Mouse (Mus musculus) intestine, embryonic 16.5 days (tissue): ENCODE measurements around the gene Ccm2l. TPM values are rescaled to one million over a fixed set of nuclear protein-coding genes. Genes with fewer than 3 reads are reported as not detected.

ENCODE experiments used
- ATAC-seq: fragments of 200-750 bp; cut with Nextera tagmentation; 2 replicates; pipeline ENCODE4 v1.8.0; 2017; ENCODE audit warnings: moderate TSS enrichment, moderate library complexity
- H3K27ac ChIP-seq: fragments of 300-500 bp; sonication (generic); 2 replicates; pipeline ENCODE4 v1.5.1; 2014; ENCODE audit warnings: mild to moderate bottlenecking, low read length
- H3K27me3 ChIP-seq: fragments of 300-500 bp; sonication (generic); replicated peaks from 2 replicates; pipeline ENCODE4 v1.6.1; 2014; ENCODE audit warnings: low read length, control low read depth, mixed read lengths; ENCODE audit not compliant: control insufficient read depth, insufficient read depth
- H3K36me3 ChIP-seq: fragments of 300-500 bp; sonication (generic); 2 replicates; pipeline ENCODE4 v1.6.1; 2014; ENCODE audit warnings: low read length, control low read depth; ENCODE audit not compliant: control insufficient read depth, insufficient read depth
- H3K4me1 ChIP-seq: fragments of 300-500 bp; sonication (generic); 2 replicates; pipeline ENCODE4 v1.6.1; 2014; ENCODE audit warnings: low read length, control low read depth, mixed read lengths; ENCODE audit not compliant: control insufficient read depth, insufficient read depth
- H3K4me2 ChIP-seq: fragments of 300-500 bp; sonication (generic); 2 replicates; pipeline ENCODE4 v1.6.1; 2014; ENCODE audit warnings: low read depth, low read length, control low read depth
- H3K4me3 ChIP-seq: fragments of 300-500 bp; sonication (generic); 2 replicates; pipeline ENCODE4 v1.5.1; 2014; ENCODE audit warnings: mild to moderate bottlenecking, low read length
- H3K9ac ChIP-seq: fragments of 300-500 bp; sonication (generic); 2 replicates; pipeline ENCODE4 v1.6.1; 2014; ENCODE audit warnings: low read depth, low read length
- H3K9me3 ChIP-seq: fragments of 300-500 bp; sonication (generic); 2 replicates; pipeline ENCODE4 v1.6.1; 2016; ENCODE audit warnings: low read length, control low read depth; ENCODE audit not compliant: control insufficient read depth
- WGBS: fragments of 180-500 bp; shearing (Covaris S2); extraction: QIAGEN DNeasy Blood & Tissue Kit; methylation state at CpG from one replicate; pipeline ENCODE4 v1.1.7; 2014; 5-methylcytosine and 5-hydroxymethylcytosine counted together
- polyA plus RNA-seq: library from polyadenylated mRNA; unstranded; fragments of >200 nt; fragmentation: Nextera tagmentation; extraction: Ambion mirVana; gene quantifications from 2 replicates; pipeline ENCODE4 v1.2.1, GENCODE M21; 2015

The Ccm2l gene
- polyA plus RNA-seq = 0.59 and 0.92 TPM in 2 replicates

- no peaks in the 10 kb centered on the region for H3K36me3 ChIP-seq
- H3K9me3 ChIP-seq = no peaks in the 10 kb centered on the region
- no peak within 1 kb of the TSS for H3K27ac ChIP-seq
- peaks cover 26% of the 10 kb centered on the region for H3K27me3 ChIP-seq
- H3K4me2 ChIP-seq = no peak within 1 kb of the TSS
- H3K4me1 ChIP-seq = no peaks in the 10 kb centered on the region
- no peak within 1 kb of the TSS for H3K4me3 ChIP-seq
- WGBS = 41% methylated on average over 12 of the region's 12 CpGs
- H3K9ac ChIP-seq = no peak within 1 kb of the TSS
- ATAC-seq = no peak
These were observed at the start of gene Ccm2l for GRCm38 (mm10) chr2:153065747-153066508. Ccm2l (plus strand) TSS chr2:153065955.

GRCm38 (mm10) chr2:153016786-153017185 is 49.0 kb upstream of the Ccm2l start:
- no peak for ATAC-seq
- no peak overlapping the region for H3K4me2 ChIP-seq
- H3K9me3 ChIP-seq = no peaks in the 10 kb centered on the region
- 42% methylated on average over 5 of the region's 5 CpGs for WGBS
- no peak overlapping the region for H3K4me3 ChIP-seq
- peaks cover 3% of the 10 kb centered on the region; the same call in 1 of the 2 replicates for H3K36me3 ChIP-seq
- no peak overlapping the region for H3K27ac ChIP-seq
- H3K4me1 ChIP-seq = peaks cover 8% of the 10 kb centered on the region
- H3K9ac ChIP-seq = no peak overlapping the region
- H3K27me3 ChIP-seq = no peaks in the 10 kb centered on the region

DNA sequence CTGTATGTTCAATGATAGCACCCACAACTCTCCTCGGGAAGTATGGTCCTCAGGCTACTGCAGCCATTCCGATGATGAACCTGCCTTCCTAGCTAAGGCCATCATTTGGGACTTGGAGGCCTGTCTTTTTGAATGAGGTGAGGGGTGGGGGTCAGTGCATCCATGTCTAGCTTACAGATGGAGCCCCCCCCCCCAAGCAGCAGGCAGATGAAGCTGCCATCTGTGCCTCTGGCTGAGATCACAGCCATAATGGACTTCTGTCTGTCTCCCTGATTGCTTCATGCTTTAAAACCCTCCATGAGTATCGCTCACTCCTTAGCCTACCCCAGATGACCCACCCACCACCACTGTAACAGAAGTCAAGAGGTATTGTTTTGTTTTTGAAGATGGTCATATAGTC is 46.4 kb upstream of the Ccm2l start:
- ATAC-seq = no peak
- no peak overlapping the region for H3K9ac ChIP-seq
- H3K9me3 ChIP-seq = no peaks in the 10 kb centered on the region
- H3K27me3 ChIP-seq = no peaks in the 10 kb centered on the region
- H3K4me1 ChIP-seq = peaks cover 2% of the 10 kb centered on the region
- 79% methylated on average over 3 of the region's 3 CpGs for WGBS
- no peak overlapping the region for H3K27ac ChIP-seq
- no peaks in the 10 kb centered on the region for H3K36me3 ChIP-seq
- no peak overlapping the region for H3K4me3 ChIP-seq
- H3K4me2 ChIP-seq = no peak overlapping the region

GRCm38 (mm10) chr2:153021163-153021562 is 44.6 kb upstream of the Ccm2l start:
- H3K9ac ChIP-seq = no peak overlapping the region
- ATAC-seq = no peak
- WGBS = 72% methylated on average over 3 of the region's 3 CpGs
- H3K4me2 ChIP-seq = no peak overlapping the region
- no peak overlapping the region for H3K27ac ChIP-seq
- H3K9me3 ChIP-seq = no peaks in the 10 kb centered on the region
- no peaks in the 10 kb centered on the region for H3K27me3 ChIP-seq
- H3K36me3 ChIP-seq = no peaks in the 10 kb centered on the region
- H3K4me1 ChIP-seq = no peaks in the 10 kb centered on the region
- H3K4me3 ChIP-seq = no peak overlapping the region

DNA sequence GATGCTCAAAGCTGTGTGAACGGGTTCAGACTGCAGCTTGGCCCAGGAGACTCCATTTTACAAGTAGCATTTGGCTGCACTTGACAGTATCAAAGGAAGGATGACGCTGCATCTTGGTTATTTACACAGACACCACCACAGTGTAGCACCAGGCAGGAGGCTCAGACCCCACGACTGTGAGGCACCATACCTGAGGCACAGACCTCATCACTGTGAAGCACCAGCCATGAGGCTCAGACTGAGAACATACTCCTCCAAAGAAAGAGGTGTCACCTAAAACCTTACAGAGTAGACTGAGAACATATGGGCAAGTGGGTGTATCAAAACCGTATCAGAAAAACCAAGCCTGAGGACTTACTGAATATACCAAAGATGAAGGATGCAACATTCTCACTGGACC is 42.9 kb upstream of the Ccm2l start:
- H3K9ac ChIP-seq = no peak overlapping the region
- WGBS = 58% methylated on average over 4 of the region's 4 CpGs
- H3K9me3 ChIP-seq = no peaks in the 10 kb centered on the region
- no peaks in the 10 kb centered on the region for H3K4me1 ChIP-seq
- H3K27me3 ChIP-seq = no peaks in the 10 kb centered on the region
- no peak for ATAC-seq
- no peaks in the 10 kb centered on the region for H3K36me3 ChIP-seq
- no peak overlapping the region for H3K4me2 ChIP-seq
- H3K27ac ChIP-seq = no peak overlapping the region
- H3K4me3 ChIP-seq = no peak overlapping the region

DNA sequence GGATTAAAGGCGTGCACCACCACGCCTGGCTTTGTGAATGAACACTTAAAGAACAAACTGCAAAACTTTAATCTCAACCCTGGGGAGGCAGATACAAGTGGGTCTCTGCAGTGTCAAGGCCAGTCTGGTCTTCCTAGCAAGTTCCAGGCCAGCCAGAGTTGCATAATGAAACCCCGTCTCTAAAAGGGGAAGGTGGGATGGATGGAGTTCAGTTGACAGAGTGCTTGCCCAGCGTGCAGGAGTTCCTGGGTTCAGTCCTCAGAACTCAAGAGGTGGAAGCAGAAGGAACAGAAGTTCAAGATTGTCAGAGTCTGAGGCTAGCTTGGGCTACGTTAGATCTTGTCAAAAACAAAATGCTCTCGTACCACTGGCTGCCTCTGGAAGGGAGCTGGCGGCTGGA is 39.7 kb upstream of the Ccm2l start:
- 76% methylated on average over 7 of the region's 7 CpGs for WGBS
- Histone ChIP-seq H3K27me3 (peaks cover 11% of the 10 kb centered on the region), H3K4me3 (no peak overlapping the region), H3K9ac (no peak overlapping the region), H3K9me3 (no peaks in the 10 kb centered on the region), H3K4me2 (no peak overlapping the region), H3K4me1 (no peaks in the 10 kb centered on the region), H3K27ac (no peak overlapping the region), H3K36me3 (no peaks in the 10 kb centered on the region)
- no peak for ATAC-seq

DNA sequence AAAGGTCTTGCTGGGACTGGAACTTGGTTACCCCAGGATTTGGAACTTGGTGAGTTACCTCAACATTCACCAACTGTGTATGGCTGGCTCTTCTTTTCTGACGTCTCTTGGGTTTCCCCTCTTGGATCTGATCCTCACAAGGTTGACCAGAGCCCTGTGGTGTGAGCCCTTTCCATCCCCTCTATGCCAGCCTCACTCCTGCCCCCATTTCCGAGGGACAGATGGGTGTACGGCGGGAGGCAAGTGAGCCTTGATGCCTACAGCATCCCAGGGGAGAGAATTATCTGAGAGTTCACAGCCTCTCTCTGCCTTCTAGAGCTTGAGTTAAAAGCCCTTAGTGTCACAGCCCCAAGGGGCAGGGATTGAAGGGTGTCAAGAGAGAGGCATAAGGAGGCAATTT is 38.3 kb upstream of the Ccm2l start:
- Histone ChIP-seq H3K9me3 (no peaks in the 10 kb centered on the region), H3K27me3 (peaks cover 24% of the 10 kb centered on the region), H3K9ac (no peak overlapping the region), H3K4me1 (0 out of 2 replicates have a peak, but pooled peaks cover 4% of the 10 kb centered on the region), H3K4me2 (no peak overlapping the region), H3K27ac (no peak overlapping the region), H3K4me3 (no peak overlapping the region), H3K36me3 (no peaks in the 10 kb centered on the region)
- ATAC-seq = no peak
- 57% methylated on average over 4 of the region's 4 CpGs for WGBS

- Histone ChIP-seq H3K9me3 (no peaks in the 10 kb centered on the region), H3K9ac (no peak overlapping the region), H3K4me3 (no peak overlapping the region), H3K27ac (no peak overlapping the region), H3K36me3 (no peaks in the 10 kb centered on the region), H3K27me3 (peaks cover 36% of the 10 kb centered on the region), H3K4me1 (0 out of 2 replicates have a peak, but pooled peaks cover 4% of the 10 kb centered on the region), H3K4me2 (no peak overlapping the region)
- WGBS = 19% methylated on average over 4 of the region's 4 CpGs
- no peak for ATAC-seq
These were observed 35.3 kb upstream of the Ccm2l start for GRCm38 (mm10) chr2:153030422-153030821.

DNA sequence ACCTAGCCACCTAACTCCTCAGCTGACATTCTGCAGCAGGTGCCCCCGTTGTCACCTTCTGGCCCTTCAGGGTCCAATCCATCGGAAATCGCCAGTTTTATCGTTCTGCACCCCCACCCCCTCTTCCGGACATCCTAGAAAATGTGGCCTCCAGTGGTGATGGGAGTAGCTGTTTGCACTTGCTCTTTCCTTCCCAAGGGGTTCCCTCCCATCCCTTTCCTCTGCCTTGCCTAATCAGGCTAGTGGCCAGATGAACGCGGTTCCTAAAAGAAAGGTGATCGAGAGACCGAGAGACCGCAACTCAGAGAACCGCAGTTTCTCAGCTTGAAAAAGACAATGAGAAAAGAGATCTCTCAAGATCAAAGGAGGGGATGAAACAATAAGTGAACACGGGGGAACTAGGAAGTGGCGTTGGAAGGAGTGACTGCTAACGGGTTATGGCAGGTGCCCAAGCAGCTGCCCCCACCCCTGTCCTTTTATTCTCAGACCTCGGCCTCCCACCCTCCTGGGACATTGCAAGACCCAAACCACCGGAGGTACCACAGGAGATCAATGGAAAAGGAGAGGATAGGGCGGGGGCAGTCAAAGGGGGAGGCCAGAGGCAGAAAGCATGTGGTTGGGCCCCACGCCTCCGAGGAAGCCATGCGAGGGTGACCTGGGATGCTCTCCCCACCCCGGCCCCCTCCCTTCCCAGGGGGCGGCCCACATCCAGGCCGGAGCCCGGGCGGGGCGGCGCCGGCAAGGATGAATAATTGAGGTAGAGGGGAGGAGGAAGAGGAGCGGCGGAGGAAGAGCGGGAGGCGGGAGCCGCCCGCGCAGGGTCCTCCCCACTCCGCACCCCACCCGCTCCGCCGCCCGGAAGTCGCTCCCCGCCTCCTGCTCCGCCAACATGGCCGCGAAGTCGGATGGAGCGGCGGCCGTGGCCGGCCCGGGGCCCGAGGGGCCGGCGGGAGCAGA is 34.4 kb upstream of the Ccm2l start, which contains the start of gene Xkr7:
TSS of gene Xkr7 (plus strand) at position 727 of the 957 bp plus-strand sequence.
- ATAC-seq = peak; percentile 56
- H3K9me3 ChIP-seq = no peaks in the 10 kb centered on the region
- peak within 1 kb of the TSS; percentile 46 for H3K4me3 ChIP-seq
- no peaks in the 10 kb centered on the region for H3K36me3 ChIP-seq
- H3K9ac ChIP-seq = no peak within 1 kb of the TSS
- 0 out of 2 replicates have a peak, but pooled peaks cover 4% of the 10 kb centered on the region for H3K4me1 ChIP-seq
- H3K27ac ChIP-seq = no peak within 1 kb of the TSS
- peaks cover 36% of the 10 kb centered on the region for H3K27me3 ChIP-seq
- 2% methylated on average over 43 of the region's 54 CpGs for WGBS
- H3K4me2 ChIP-seq = peak within 1 kb of the TSS; percentile 79
